Mouse (Mus musculus): ENCODE data around the gene Pcyt2. TPM values are rescaled to one million over a fixed set of nuclear protein-coding genes. Genes with fewer than 3 reads are reported as not detected.
A peak's percentile ranks its signal among the peaks of the same experiment; 100 is the strongest.

The Pcyt2 gene
- polyA plus RNA-seq, 1 experiment, result 168 TPM

- TF ChIP-seq FLI1 (IDR thresholded peaks at IDR 0.05; ENCODE audit: low read length) (no peak), GATA1 (IDR thresholded peaks at IDR 0.05; ENCODE audit: borderline replicate concordance, low read length) (no peak)
- peaks cover 86% of the 10 kb centered on the region for H3K36me3 ChIP-seq (replicated peaks; ENCODE audit: low read length)
Observed at GRCm38 (mm10) chr11:120616617-120617294, 980 bp downstream of the Pcyt2 start.

GRCm38 (mm10) chr11:120615606-120616203, 2.0 kb downstream of the Pcyt2 start:
- Histone ChIP-seq H3K27me3 (replicated peaks) (no peaks in the 10 kb centered on the region), H3K36me3 (replicated peaks; ENCODE audit: low read length) (peaks cover 86% of the 10 kb centered on the region), H3K4me1 (peaks cover 87% of the 10 kb centered on the region), H3K9me3 (no peaks in the 10 kb centered on the region), H3K4me3 (replicated peaks) (peak overlapping the region; percentile 88)
- TF ChIP-seq FLI1 (IDR thresholded peaks at IDR 0.05; ENCODE audit: low read length) (no peak), GATA1 (IDR thresholded peaks at IDR 0.05; ENCODE audit: borderline replicate concordance, low read length) (no peak)

More at GRCm38 (mm10) chr11:120616617-120617294, 980 bp downstream of the Pcyt2 start:
- Histone ChIP-seq H3K9me3 (no peaks in the 10 kb centered on the region), H3K4me3 (replicated peaks) (peak overlapping the region; percentile 97), H3K4me1 (peaks cover 85% of the 10 kb centered on the region), H3K27me3 (replicated peaks) (no peaks in the 10 kb centered on the region)

GRCm38 (mm10) chr11:120615167-120615566, 2.6 kb downstream of the Pcyt2 start:
- H3K4me3 ChIP-seq (replicated peaks), result peak overlapping the region; percentile 88
- peaks cover 86% of the 10 kb centered on the region for H3K4me1 ChIP-seq
- TF ChIP-seq FLI1 (IDR thresholded peaks at IDR 0.05; ENCODE audit: low read length) (no peak), GATA1 (IDR thresholded peaks at IDR 0.05; ENCODE audit: borderline replicate concordance, low read length) (no peak)
- H3K9me3 ChIP-seq, result no peaks in the 10 kb centered on the region
- H3K36me3 ChIP-seq (replicated peaks; ENCODE audit: low read length), result peaks cover 86% of the 10 kb centered on the region
- no peaks in the 10 kb centered on the region for H3K27me3 ChIP-seq (replicated peaks)

GRCm38 (mm10) chr11:120613976-120614375, 3.8 kb downstream of the Pcyt2 start:
- peaks cover 85% of the 10 kb centered on the region for H3K4me1 ChIP-seq
- TF ChIP-seq FLI1 (IDR thresholded peaks at IDR 0.05; ENCODE audit: low read length) (no peak), GATA1 (IDR thresholded peaks at IDR 0.05; ENCODE audit: borderline replicate concordance, low read length) (no peak)
- H3K36me3 ChIP-seq (replicated peaks; ENCODE audit: low read length), result peaks cover 84% of the 10 kb centered on the region
- H3K4me3 ChIP-seq (replicated peaks), result no peak overlapping the region
- H3K27me3 ChIP-seq (replicated peaks), result no peaks in the 10 kb centered on the region
- no peaks in the 10 kb centered on the region for H3K9me3 ChIP-seq

- Histone ChIP-seq H3K27me3 (replicated peaks) (no peaks in the 10 kb centered on the region), H3K9me3 (no peaks in the 10 kb centered on the region), H3K4me1 (peaks cover 85% of the 10 kb centered on the region), H3K36me3 (replicated peaks; ENCODE audit: low read length) (peaks cover 84% of the 10 kb centered on the region), H3K4me3 (replicated peaks) (no peak overlapping the region)
- TF ChIP-seq FLI1 (IDR thresholded peaks at IDR 0.05; ENCODE audit: low read length) (no peak), GATA1 (IDR thresholded peaks at IDR 0.05; ENCODE audit: borderline replicate concordance, low read length) (no peak)
Observed at GRCm38 (mm10) chr11:120613481-120613972, 4.2 kb downstream of the Pcyt2 start.

GRCm38 (mm10) chr11:120612763-120613162, 5.0 kb downstream of the Pcyt2 start:
- Histone ChIP-seq H3K36me3 (replicated peaks; ENCODE audit: low read length) (peaks cover 85% of the 10 kb centered on the region), H3K4me1 (peaks cover 85% of the 10 kb centered on the region), H3K27me3 (replicated peaks) (no peaks in the 10 kb centered on the region), H3K9me3 (no peaks in the 10 kb centered on the region), H3K4me3 (replicated peaks) (peak overlapping the region; percentile 5)
- TF ChIP-seq FLI1 (IDR thresholded peaks at IDR 0.05; ENCODE audit: low read length) (no peak), GATA1 (IDR thresholded peaks at IDR 0.05; ENCODE audit: borderline replicate concordance, low read length) (no peak)

- TF ChIP-seq FLI1 (IDR thresholded peaks at IDR 0.05; ENCODE audit: low read length), result no peak
- TF ChIP-seq GATA1 (IDR thresholded peaks at IDR 0.05; ENCODE audit: borderline replicate concordance, low read length), result no peak
- Histone ChIP-seq H3K4me3 (replicated peaks) (no peak overlapping the region), H3K27me3 (replicated peaks) (no peaks in the 10 kb centered on the region), H3K9me3 (no peaks in the 10 kb centered on the region), H3K4me1 (peaks cover 86% of the 10 kb centered on the region), H3K36me3 (replicated peaks; ENCODE audit: low read length) (peaks cover 97% of the 10 kb centered on the region)
Observed at GRCm38 (mm10) chr11:120610477-120611046, 7.2 kb downstream of the Pcyt2 start.

GRCm38 (mm10) chr11:120609250-120609649, 8.5 kb downstream of the Pcyt2 start:
- H3K9me3 ChIP-seq, result no peaks in the 10 kb centered on the region
- TF ChIP-seq FLI1 (IDR thresholded peaks at IDR 0.05; ENCODE audit: low read length) (no peak), GATA1 (IDR thresholded peaks at IDR 0.05; ENCODE audit: borderline replicate concordance, low read length) (no peak)
- H3K27me3 ChIP-seq (replicated peaks), result no peaks in the 10 kb centered on the region
- peaks cover 98% of the 10 kb centered on the region for H3K36me3 ChIP-seq (replicated peaks; ENCODE audit: low read length)
- H3K4me3 ChIP-seq (replicated peaks), result no peak overlapping the region
- peaks cover 82% of the 10 kb centered on the region for H3K4me1 ChIP-seq

- H3K36me3 ChIP-seq (replicated peaks; ENCODE audit: low read length), result peaks cover 98% of the 10 kb centered on the region
Observed at GRCm38 (mm10) chr11:120608241-120609034, 9.3 kb downstream of the Pcyt2 start, which contains the start of gene Npb. Npb (plus strand) TSS chr11:120608477.

More at GRCm38 (mm10) chr11:120608241-120609034, 9.3 kb downstream of the Pcyt2 start, which contains the start of gene Npb:
- H3K4me3 ChIP-seq (replicated peaks), result no peak within 1 kb of the TSS
- no peaks in the 10 kb centered on the region for H3K9me3 ChIP-seq
- H3K4me1 ChIP-seq, result peaks cover 73% of the 10 kb centered on the region
- no peaks in the 10 kb centered on the region for H3K27me3 ChIP-seq (replicated peaks)
- TF ChIP-seq GATA1 (IDR thresholded peaks at IDR 0.05; ENCODE audit: borderline replicate concordance, low read length) (no peak), FLI1 (IDR thresholded peaks at IDR 0.05; ENCODE audit: low read length) (no peak)
